Mouse (Mus musculus) hindbrain, embryonic 13.5 days (tissue): ENCODE results near the gene Syne2. TPM values are rescaled to one million over a fixed set of nuclear protein-coding genes. Genes with fewer than 3 reads are reported as not detected.
"Not testable (repeated sequence)": the region's sequence is repeated elsewhere in the genome, so short reads cannot be mapped to it uniquely, and the experiment has no call there.

Experiments
- ATAC-seq: fragments of 200-750 bp; cut with Nextera tagmentation; 2 replicates; pipeline ENCODE4 v1.8.0; 2017; ENCODE audit warnings: moderate TSS enrichment; ENCODE audit not compliant: low FRiP score
- H3K27ac ChIP-seq: fragments of 300-500 bp; sonication (generic); 2 replicates; pipeline ENCODE4 v1.5.1; 2015; ENCODE audit warnings: inconsistent platforms, mild to moderate bottlenecking, moderate library complexity
- H3K27me3 ChIP-seq: fragments of 300-500 bp; sonication (generic); 2 replicates; pipeline ENCODE4 v1.6.1; 2015; ENCODE audit warnings: mild to moderate bottlenecking, inconsistent platforms
- H3K36me3 ChIP-seq: fragments of 300-500 bp; sonication (generic); 2 replicates; pipeline ENCODE4 v1.6.1; 2015; ENCODE audit warnings: mild to moderate bottlenecking, inconsistent platforms
- H3K4me1 ChIP-seq: fragments of 300-500 bp; sonication (generic); replicated peaks from 2 replicates; pipeline ENCODE4 v1.6.1; 2015; ENCODE audit warnings: inconsistent platforms
- H3K4me2 ChIP-seq: fragments of 300-500 bp; sonication (generic); 2 replicates; pipeline ENCODE4 v1.6.1; 2015; ENCODE audit warnings: inconsistent platforms, mild to moderate bottlenecking, moderate library complexity
- H3K4me3 ChIP-seq: fragments of 300-500 bp; sonication (generic); 2 replicates; pipeline ENCODE4 v1.5.1; 2015; ENCODE audit warnings: mild to moderate bottlenecking, inconsistent platforms
- H3K9ac ChIP-seq: fragments of 300-500 bp; sonication (generic); 2 replicates; pipeline ENCODE4 v1.6.1; 2015; ENCODE audit warnings: mild to moderate bottlenecking, inconsistent platforms
- H3K9me3 ChIP-seq: fragments of 300-500 bp; sonication (generic); 2 replicates; pipeline ENCODE4 v1.6.1; 2016; ENCODE audit warnings: inconsistent platforms
- WGBS: fragments of 180-500 bp; shearing (Covaris S2); methylation state at CpG from one replicate; pipeline ENCODE4 v1.1.7; 2015; 5-methylcytosine and 5-hydroxymethylcytosine counted together
- polyA plus RNA-seq: library from polyadenylated mRNA; unstranded; fragments of >200 nt; fragmentation: Nextera tagmentation; extraction: Ambion mirVana; gene quantifications from 2 replicates; pipeline ENCODE4 v1.2.1, GENCODE M21; 2015

The Syne2 gene
- polyA plus RNA-seq, 1 experiment from 2014 or later: 67.9 TPM

- Histone ChIP-seq H3K9ac (no peak overlapping the region), H3K27ac (no peak overlapping the region), H3K27me3 (no peaks in the 10 kb centered on the region), H3K36me3 (peaks cover 48% of the 10 kb centered on the region), H3K4me2 (no peak overlapping the region), H3K4me1 (no peaks in the 10 kb centered on the region), H3K4me3 (no peak overlapping the region), H3K9me3 (no peaks in the 10 kb centered on the region)
- ATAC-seq: no peak
- WGBS: 68% methylated on average over 3 of the region's 3 CpGs
Measured at GRCm38 (mm10) chr12:76111046-76111445, 293.1 kb downstream of the Syne2 start.

- Histone ChIP-seq H3K4me1 (no peaks in the 10 kb centered on the region), H3K27ac (no peak overlapping the region), H3K4me3 (no peak overlapping the region), H3K36me3 (no peaks in the 10 kb centered on the region; the same call in 1 of the 2 replicates), H3K9me3 (no peaks in the 10 kb centered on the region), H3K27me3 (no peaks in the 10 kb centered on the region), H3K4me2 (no peak overlapping the region), H3K9ac (no peak overlapping the region)
- ATAC-seq: no peak
- WGBS: 83% methylated on average over 4 of the region's 4 CpGs
Measured at GRCm38 (mm10) chr12:76116577-76116976, 298.6 kb downstream of the Syne2 start.

- H3K27ac ChIP-seq: no peak overlapping the region
- H3K4me1 ChIP-seq: no peaks in the 10 kb centered on the region
- H3K4me2 ChIP-seq: no peak overlapping the region
- H3K9me3 ChIP-seq: no peaks in the 10 kb centered on the region
- ATAC-seq: no peak
- WGBS: 74% methylated on average over 4 of the region's 4 CpGs
- no peak overlapping the region for H3K4me3 ChIP-seq
- no peaks in the 10 kb centered on the region; the same call in 1 of the 2 replicates for H3K36me3 ChIP-seq
- no peaks in the 10 kb centered on the region for H3K27me3 ChIP-seq
- no peak overlapping the region for H3K9ac ChIP-seq
Measured at GRCm38 (mm10) chr12:76117632-76118153, 299.8 kb downstream of the Syne2 start.

- H3K4me1 ChIP-seq: no peaks in the 10 kb centered on the region
- H3K4me2 ChIP-seq: no peak overlapping the region
- H3K27me3 ChIP-seq: no peaks in the 10 kb centered on the region
- no peak overlapping the region for H3K9ac ChIP-seq
- ATAC-seq: no peak
- no peak overlapping the region for H3K27ac ChIP-seq
- no peaks in the 10 kb centered on the region; the same call in 1 of the 2 replicates for H3K36me3 ChIP-seq
- WGBS: 93% methylated on average over 6 of the region's 6 CpGs
- H3K9me3 ChIP-seq: no peaks in the 10 kb centered on the region
- H3K4me3 ChIP-seq: no peak overlapping the region
Measured at GRCm38 (mm10) chr12:76123223-76123622, 305.3 kb downstream of the Syne2 start.

- ATAC-seq: no peak
- Histone ChIP-seq H3K9me3 (no peaks in the 10 kb centered on the region), H3K9ac (no peak overlapping the region), H3K4me1 (no peaks in the 10 kb centered on the region), H3K27me3 (no peaks in the 10 kb centered on the region), H3K4me2 (no peak overlapping the region), H3K4me3 (no peak overlapping the region), H3K36me3 (no peaks in the 10 kb centered on the region), H3K27ac (no peak overlapping the region)
- WGBS: 63% methylated on average over 3 of the region's 3 CpGs
Measured at GRCm38 (mm10) chr12:76128306-76128705, 310.4 kb downstream of the Syne2 start.

GRCm38 (mm10) chr12:76128831-76129230 is 310.9 kb downstream of the Syne2 start:
- Histone ChIP-seq H3K4me3 (no peak overlapping the region), H3K27ac (no peak overlapping the region), H3K9me3 (no peaks in the 10 kb centered on the region), H3K9ac (no peak overlapping the region), H3K27me3 (no peaks in the 10 kb centered on the region), H3K36me3 (no peaks in the 10 kb centered on the region), H3K4me2 (no peak overlapping the region), H3K4me1 (no peaks in the 10 kb centered on the region)
- WGBS: 90% methylated on average over 10 of the region's 10 CpGs
- no peak for ATAC-seq

GRCm38 (mm10) chr12:76130281-76130680 is 312.3 kb downstream of the Syne2 start:
- Histone ChIP-seq H3K4me1 (no peaks in the 10 kb centered on the region), H3K4me2 (no peak overlapping the region)

GRCm38 (mm10) chr12:76130891-76131290 is 313.0 kb downstream of the Syne2 start:
- ATAC-seq: no peak
- Histone ChIP-seq H3K36me3 (no peaks in the 10 kb centered on the region), H3K27ac (no peak overlapping the region), H3K9me3 (no peaks in the 10 kb centered on the region), H3K4me1 (no peaks in the 10 kb centered on the region), H3K4me3 (no peak overlapping the region), H3K27me3 (no peaks in the 10 kb centered on the region), H3K4me2 (no peak overlapping the region), H3K9ac (no peak overlapping the region)
- 87% methylated on average over 6 of the region's 6 CpGs for WGBS

More at GRCm38 (mm10) chr12:76130281-76130680, 312.3 kb downstream of the Syne2 start:
- no peak for ATAC-seq
- Histone ChIP-seq H3K27ac (no peak overlapping the region), H3K36me3 (no peaks in the 10 kb centered on the region), H3K27me3 (no peaks in the 10 kb centered on the region), H3K9ac (no peak overlapping the region), H3K9me3 (no peaks in the 10 kb centered on the region), H3K4me3 (no peak overlapping the region)
- 23% methylated on average over 4 of the region's 4 CpGs for WGBS

- no peak overlapping the region for H3K4me2 ChIP-seq
- no peak overlapping the region for H3K27ac ChIP-seq
- no peak overlapping the region for H3K9ac ChIP-seq
- no peaks in the 10 kb centered on the region for H3K9me3 ChIP-seq
- H3K4me1 ChIP-seq: no peaks in the 10 kb centered on the region
- ATAC-seq: no peak
- 82% methylated on average over 4 of the region's 4 CpGs for WGBS
- no peak overlapping the region for H3K4me3 ChIP-seq
- no peaks in the 10 kb centered on the region for H3K27me3 ChIP-seq
- no peaks in the 10 kb centered on the region for H3K36me3 ChIP-seq
Measured at GRCm38 (mm10) chr12:76132591-76132990, 314.7 kb downstream of the Syne2 start.

- H3K9me3 ChIP-seq, H3K27me3 ChIP-seq, H3K4me3 ChIP-seq, H3K4me1 ChIP-seq, H3K27ac ChIP-seq, H3K36me3 ChIP-seq, H3K9ac ChIP-seq, H3K4me2 ChIP-seq, ATAC-seq: not testable (repeated sequence)
- 81% methylated on average over 9 of the region's 9 CpGs for WGBS
Measured at GRCm38 (mm10) chr12:76133081-76133480, 315.1 kb downstream of the Syne2 start.

GRCm38 (mm10) chr12:76136701-76137100 is 318.8 kb downstream of the Syne2 start:
- Histone ChIP-seq H3K9ac (no peak overlapping the region), H3K36me3 (no peaks in the 10 kb centered on the region), H3K4me1 (no peaks in the 10 kb centered on the region), H3K4me3 (no peak overlapping the region), H3K9me3 (no peaks in the 10 kb centered on the region), H3K27ac (no peak overlapping the region), H3K4me2 (no peak overlapping the region), H3K27me3 (no peaks in the 10 kb centered on the region)
- ATAC-seq: no peak
- WGBS: 42% methylated on average over 6 of the region's 6 CpGs

GRCm38 (mm10) chr12:76152389-76152788 is 334.5 kb downstream of the Syne2 start:
- not testable (repeated sequence) for H3K27ac ChIP-seq, H3K27me3 ChIP-seq, ATAC-seq, H3K9me3 ChIP-seq, H3K4me1 ChIP-seq, H3K36me3 ChIP-seq
- WGBS: 16% methylated on average over 30 of the region's 30 CpGs
- peak overlapping the region; percentile 63 for H3K4me2 ChIP-seq
- H3K9ac ChIP-seq: peak overlapping the region; percentile 68
- H3K4me3 ChIP-seq: peak overlapping the region; percentile 38
